Mouse (Mus musculus) cortical plate, adult 2 months (tissue): ENCODE results near the gene Igfbpl1.

Experiments
- CTCF ChIP-seq: fragments of 200-500 bp; IDR thresholded peaks from 2 replicates; pipeline ENCODE4 v1.5.1; 2011; ENCODE audit warnings: mild to moderate bottlenecking, control low read depth, low read length; ENCODE audit not compliant: insufficient read depth; ENCODE audit errors: extremely low read depth
- POLR2A ChIP-seq: fragments of 200-500 bp; IDR thresholded peaks from 2 replicates; pipeline ENCODE4 v1.6.1; 2011; ENCODE audit warnings: mild to moderate bottlenecking, low read length, control low read depth; ENCODE audit not compliant: insufficient read depth; ENCODE audit errors: extremely low read depth

DNA sequence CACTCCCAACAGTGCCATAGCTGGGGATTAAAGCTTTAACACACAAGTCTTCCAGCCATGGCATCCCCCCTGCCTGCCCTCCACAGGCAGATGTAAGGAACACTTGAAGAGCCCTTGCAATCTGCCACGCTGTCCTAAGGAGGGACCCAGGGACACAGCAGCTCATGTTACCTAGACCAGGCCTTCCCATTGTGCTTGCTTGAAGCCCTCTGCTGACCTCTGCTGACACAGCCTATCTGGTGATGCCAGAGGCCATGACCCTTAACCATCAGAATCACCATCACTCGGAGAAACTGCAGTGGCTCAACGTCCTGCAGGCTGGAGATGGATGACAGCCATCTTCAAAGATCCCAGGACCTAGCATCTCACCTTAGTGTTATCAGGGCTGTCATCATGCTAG is 4.7 kb downstream of the Igfbpl1 start:
- no peak for TF ChIP-seq POLR2A
- TF ChIP-seq CTCF, result no peak
